In the genomic region with DNA sequence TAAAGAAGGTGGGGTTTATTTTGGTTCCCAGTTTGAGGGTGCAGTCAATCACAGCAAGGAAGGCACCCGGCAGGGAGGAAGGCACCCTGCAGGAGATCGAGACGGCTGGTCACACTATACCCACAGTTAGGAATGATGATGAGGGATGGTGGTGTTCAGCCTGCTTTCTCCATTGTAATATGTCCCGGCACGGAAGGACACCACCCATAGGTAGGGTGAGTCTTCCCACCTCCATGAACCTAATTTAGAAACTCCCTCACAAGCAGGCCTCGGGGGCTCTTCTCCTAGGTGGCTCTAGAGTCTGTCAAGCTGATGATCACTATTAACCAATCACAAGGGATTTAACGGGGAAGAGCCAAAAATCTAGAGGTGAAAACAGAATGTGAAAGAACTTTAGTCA, we compare ENCODE assay signal across 42 mouse cellular contexts. TPM values are rescaled to one million over a fixed set of nuclear protein-coding genes. Genes with fewer than 3 reads are reported as not detected.
"Had no signal": no experiment of that assay in that cellular context is flagged by ENCODE, and none has a peak within 500 bp of the region (broad histone marks: within the 10 kb centered on the region; RNA-seq: fewer than 3 reads in every experiment).

No protein-coding gene starts in this region.

- H3K27me3 ChIP-seq: limb, embryonic 12.5 days; limb, embryonic 13.5 days; limb, embryonic 15.5 days; liver, embryonic 12.5 days; liver, embryonic 13.5 days; liver, embryonic 15.5 days; lung, embryonic 15.5 days; megakaryocyte, embryonic 14.5 days; midbrain, embryonic 12.5 days; midbrain, embryonic 13.5 days; midbrain, embryonic 15.5 days; neural tube, embryonic 12.5 days; neural tube, embryonic 13.5 days had no signal

- H3K9me3 ChIP-seq: limb, embryonic 10.5 days; limb, embryonic 12.5 days; limb, embryonic 13.5 days; limb, embryonic 15.5 days; liver, embryonic 12.5 days; liver, embryonic 13.5 days; liver, embryonic 15.5 days; lung, embryonic 15.5 days; megakaryocyte, embryonic 14.5 days; midbrain, embryonic 10.5 days; midbrain, embryonic 12.5 days; midbrain, embryonic 13.5 days; midbrain, embryonic 15.5 days; neural tube, embryonic 12.5 days; neural tube, embryonic 13.5 days had no signal

- H3K4me1 ChIP-seq: liver, embryonic 12.5 days; liver, embryonic 15.5 days; midbrain, embryonic 12.5 days; midbrain, embryonic 13.5 days; midbrain, embryonic 15.5 days; neural tube, embryonic 12.5 days; neural tube, embryonic 13.5 days had no signal

- H3K27ac ChIP-seq: limb, embryonic 10.5 days; limb, embryonic 12.5 days; limb, embryonic 13.5 days; limb, embryonic 15.5 days; liver, embryonic 12.5 days; liver, embryonic 13.5 days; liver, embryonic 14.5 days; liver, embryonic 15.5 days; lung, embryonic 15.5 days; macrophage; midbrain, embryonic 10.5 days; midbrain, embryonic 12.5 days; midbrain, embryonic 13.5 days; midbrain, embryonic 15.5 days; neural tube, embryonic 12.5 days; neural tube, embryonic 13.5 days had no signal

- H3K36me3 ChIP-seq: limb, embryonic 10.5 days; limb, embryonic 12.5 days; limb, embryonic 13.5 days; limb, embryonic 15.5 days; liver, embryonic 13.5 days; lung, embryonic 15.5 days; midbrain, embryonic 10.5 days; midbrain, embryonic 12.5 days; midbrain, embryonic 13.5 days; midbrain, embryonic 15.5 days; neural tube, embryonic 12.5 days; neural tube, embryonic 13.5 days had no signal

- H3K9ac ChIP-seq: limb, embryonic 12.5 days; limb, embryonic 13.5 days; limb, embryonic 15.5 days; liver, embryonic 12.5 days; liver, embryonic 13.5 days; liver, embryonic 14.5 days; liver, embryonic 15.5 days; liver, postnatal 0 days; lung, embryonic 14.5 days; lung, embryonic 15.5 days; midbrain, embryonic 12.5 days; midbrain, embryonic 13.5 days; midbrain, embryonic 15.5 days; neural tube, embryonic 12.5 days; neural tube, embryonic 13.5 days had no signal

- DNase-seq: left cerebral cortex, postnatal 4 days; liver; liver, embryonic 13.5 days; liver, postnatal 0 days; lung, adult 18-20 months; lung, adult 2 months; lung, embryonic 14.5 days; lung, postnatal 10 days; lung, postnatal 14 days; lung, postnatal 36 days; lung, postnatal 4 days; midbrain, embryonic 14.5 days had no signal

- H3K4me3 ChIP-seq: limb, embryonic 10.5 days; limb, embryonic 12.5 days; limb, embryonic 13.5 days; limb, embryonic 15.5 days; liver, embryonic 12.5 days; liver, embryonic 13.5 days; liver, embryonic 15.5 days; lung, embryonic 15.5 days; megakaryocyte, embryonic 14.5 days; midbrain, embryonic 10.5 days; midbrain, embryonic 12.5 days; midbrain, embryonic 13.5 days; midbrain, embryonic 15.5 days; myocyte; neural tube, embryonic 12.5 days; neural tube, embryonic 13.5 days had no signal

- ATAC-seq: liver, embryonic 12.5 days; liver, postnatal 0 days; lung, postnatal 0 days; midbrain, embryonic 13.5 days; midbrain, embryonic 15.5 days; midbrain, embryonic 16.5 days had no signal

- H3K4me2 ChIP-seq: limb, embryonic 12.5 days; limb, embryonic 13.5 days; limb, embryonic 15.5 days; liver, embryonic 11.5 days; liver, embryonic 12.5 days; liver, embryonic 13.5 days; liver, embryonic 15.5 days; lung, embryonic 14.5 days; lung, embryonic 15.5 days; midbrain, embryonic 11.5 days; midbrain, embryonic 12.5 days; midbrain, embryonic 13.5 days; midbrain, embryonic 15.5 days; neural tube, embryonic 12.5 days; neural tube, embryonic 13.5 days had no signal

RNA-seq across cellular contexts. Expression of gene Pde6h, which starts 0.8 kb away (rescaled TPM):
- total RNA-seq: monocyte, adult 5-6 weeks had no signal
- polyA plus RNA-seq: limb, embryonic 10.5 days; limb, embryonic 11.5 days; liver, embryonic 11.5 days; liver, embryonic 12.5 days; liver, embryonic 13.5 days; liver, embryonic 15.5 days; liver, embryonic 16.5 days; lung, embryonic 14.5 days; macrophage; midbrain, embryonic 10.5 days; midbrain, embryonic 11.5 days; midbrain, embryonic 12.5 days; midbrain, embryonic 13.5 days; midbrain, embryonic 14.5 days; midbrain, embryonic 15.5 days; neural tube, embryonic 11.5 days; neural tube, embryonic 12.5 days; neural tube, embryonic 13.5 days had no signal

RNA-seq across cellular contexts. Expression of gene Erp27, which starts 0.9 kb away (rescaled TPM):
- total RNA-seq: left cerebral cortex, postnatal 25 days; left cerebral cortex, postnatal 36 days; midbrain, postnatal 0 days had no signal
- polyA plus RNA-seq: macrophage; midbrain, embryonic 10.5 days; midbrain, embryonic 11.5 days; midbrain, embryonic 12.5 days; midbrain, embryonic 13.5 days; midbrain, embryonic 14.5 days; midbrain, embryonic 15.5 days; midbrain, postnatal 0 days; neural tube, embryonic 12.5 days; neural tube, embryonic 13.5 days had no signal

RNA-seq across cellular contexts. Expression of gene Mgp, which starts 47.2 kb away (rescaled TPM):
- total RNA-seq: megakaryocyte progenitor cell, adult 5-6 weeks; megakaryocyte-erythroid progenitor cell, adult 5-6 weeks; monocyte, adult 5-6 weeks had no signal
- polyA plus RNA-seq: macrophage had no signal
